Mouse (Mus musculus) olfactory bulb, adult 2 months (tissue): ENCODE data around the gene Sec24a.

ENCODE experiments used
- CTCF ChIP-seq: fragments of 200-500 bp; IDR thresholded peaks from 2 replicates; pipeline ENCODE4 v1.5.1; 2012; ENCODE audit warnings: low read depth, mild to moderate bottlenecking, low read length, moderate library complexity; ENCODE audit not compliant: insufficient read depth
- POLR2A ChIP-seq: fragments of 200-500 bp; IDR thresholded peaks from 2 replicates; pipeline ENCODE4 v1.6.1; 2012; ENCODE audit warnings: mild to moderate bottlenecking, low read depth, low read length, moderate library complexity; ENCODE audit not compliant: insufficient read depth

- TF ChIP-seq CTCF (no peak), POLR2A (no peak)
These were observed 30.6 kb downstream of the Sec24a start for GRCm38 (mm10) chr11:51732883-51733282.
